ENCODE assay signal across 12 mouse cellular contexts in the genomic region with DNA sequence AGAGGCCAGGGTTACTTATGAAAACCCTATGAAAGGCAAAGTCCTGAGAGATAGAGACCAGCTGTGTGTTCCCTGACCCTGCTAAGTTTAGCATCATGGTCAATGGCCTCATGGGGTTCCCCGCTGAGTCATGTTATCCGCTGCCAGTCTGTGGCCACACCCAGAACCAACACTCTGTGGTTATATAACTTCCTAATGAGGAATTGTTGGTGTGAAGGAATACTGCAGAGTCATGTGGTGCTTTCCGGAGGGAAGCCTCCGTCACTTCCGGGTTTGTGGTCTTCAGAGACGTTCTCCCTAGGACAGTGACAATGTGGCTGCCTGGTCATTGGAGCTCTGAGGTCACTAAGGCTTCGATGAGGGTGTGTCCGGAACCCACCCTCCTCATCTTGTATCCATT. TPM values are rescaled to one million over a fixed set of nuclear protein-coding genes. Genes with fewer than 3 reads are reported as not detected.
A peak's percentile ranks its signal among the peaks of the same experiment; 100 is the strongest.
DNase-seq lines count a peak whose midpoint lies in the region; ATAC-seq lines count a peak whose summit lies in the region.
"Had no signal": no experiment of that assay in that cellular context is flagged by ENCODE, and none has a peak within 500 bp of the region (broad histone marks: within the 10 kb centered on the region; RNA-seq: fewer than 3 reads in every experiment).

No protein-coding gene starts in this region.

- H3K9me3 ChIP-seq in forebrain, embryonic 14.5 days (replicated peaks; ENCODE audit: control insufficient read depth, low read length) = no peaks in the 10 kb centered on the region

- H3K27me3 ChIP-seq in forebrain, embryonic 14.5 days (replicated peaks; ENCODE audit: control insufficient read depth, insufficient read depth, low read length) = peaks cover 2% of the 10 kb centered on the region; the same call in 1 of the 2 replicates

- H3K27ac ChIP-seq in forebrain, embryonic 14.5 days (ENCODE audit: low read depth, low read length) = no peak overlapping the region

- WGBS in forebrain, embryonic 14.5 days = 82% methylated on average over 8 of the region's 8 CpGs

- H3K9ac ChIP-seq in forebrain, embryonic 14.5 days (ENCODE audit: low read length) = no peak overlapping the region

- ATAC-seq in CD4-positive, CD25-positive, alpha-beta regulatory T cell, adult 4 months = peak; percentile 51
- ATAC-seq in hematopoietic stem cell, adult 5-6 weeks (replicated peaks in 1 of 2; ENCODE audit: insufficient read depth in 1 of 2, low FRiP score in 2 of 2, low TSS enrichment in 1 of 2, low read depth in 1 of 2, poor library complexity in 2 of 2, severe bottlenecking in 2 of 2) = peak; percentile 72 to 87
- ATAC-seq in megakaryocyte-erythroid progenitor cell, adult 5-6 weeks (replicated peaks; ENCODE audit: low FRiP score, low TSS enrichment, poor library complexity, severe bottlenecking) = 0 out of 2 replicates have a peak, but pooled peaks have one; percentile 33
- ATAC-seq in forebrain, embryonic 14.5 days = no peak

- no peak overlapping the region for H3K4me3 ChIP-seq in forebrain, embryonic 14.5 days (ENCODE audit: low read depth, low read length)

- H3K4me2 ChIP-seq in forebrain, embryonic 14.5 days (ENCODE audit: low read length) = no peak overlapping the region

- no peaks in the 10 kb centered on the region for H3K36me3 ChIP-seq in forebrain, embryonic 14.5 days (ENCODE audit: control insufficient read depth, insufficient read depth, low read length)

- H3K4me1 ChIP-seq in forebrain, embryonic 14.5 days (ENCODE audit: control insufficient read depth, insufficient read depth, low read length) = no peaks in the 10 kb centered on the region

- DNase-seq in gastrocnemius, adult 18-20 months (ENCODE audit: low spot score) = peak; percentile 47
- DNase-seq in gastrocnemius, postnatal 10 days = no peak
- no peak for DNase-seq in thymus, postnatal 0 days (ENCODE audit: low spot score)
- DNase-seq in forebrain, embryonic 14.5 days (ENCODE audit: low spot score) = no peak
- DNase-seq in thymus, postnatal 4 days = no peak

RNA-seq across cellular contexts. Expression of a gene that starts 25.8 kb away (rescaled TPM):
- total RNA-seq in gastrocnemius, adult 18-20 months (2021) = not detected
- under 1 TPM in 1 of 2 experiments, not detected in 1; 0.18 TPM for total RNA-seq in gastrocnemius, postnatal 10 days (2021)
- polyA plus RNA-seq in CD4-positive, CD25-positive, alpha-beta regulatory T cell, adult 4 months (2017; shearing (Covaris generic)) = not detected
- total RNA-seq in hematopoietic stem cell, adult 5-6 weeks (2017) = not detected in 2 replicates
- total RNA-seq in megakaryocyte-erythroid progenitor cell, adult 5-6 weeks (2014; fragmentation: Nextera tagmentation) = not detected in 2 replicates
- not detected in 2 replicates for total RNA-seq in megakaryocyte-erythroid progenitor cell, adult 5-6 weeks (2017)
- polyA plus RNA-seq in thymus, postnatal 0 days (2015; fragmentation: Nextera tagmentation; extraction: Ambion mirVana) = 0.07 and 0.15 TPM in 2 replicates
- polyA plus RNA-seq in forebrain, embryonic 14.5 days (2014; fragmentation: Nextera tagmentation; extraction: Ambion mirVana) = not detected in 2 replicates
- total RNA-seq: left cerebral cortex, postnatal 36 days had no signal
- polyA plus RNA-seq: small intestine, adult 2 months had no signal

RNA-seq across cellular contexts. Expression of a gene that starts 59.3 kb away (rescaled TPM):
- 10 to 100 TPM; 62.4 to 63.1 TPM for total RNA-seq in gastrocnemius, adult 18-20 months (2021)
- 10 to 100 TPM; 35.2 to 36.1 TPM for total RNA-seq in gastrocnemius, postnatal 10 days (2021)
- not detected for polyA plus RNA-seq in CD4-positive, CD25-positive, alpha-beta regulatory T cell, adult 4 months (2017; shearing (Covaris generic))
- total RNA-seq in hematopoietic stem cell, adult 5-6 weeks (2017) = not detected in 2 replicates
- not detected in 2 replicates for total RNA-seq in megakaryocyte-erythroid progenitor cell, adult 5-6 weeks (2014; fragmentation: Nextera tagmentation)
- total RNA-seq in megakaryocyte-erythroid progenitor cell, adult 5-6 weeks (2017) = not detected in 2 replicates
- not detected in 2 replicates for polyA plus RNA-seq in thymus, postnatal 0 days (2015; fragmentation: Nextera tagmentation; extraction: Ambion mirVana)
- polyA plus RNA-seq in forebrain, embryonic 14.5 days (2014; fragmentation: Nextera tagmentation; extraction: Ambion mirVana) = 0.09 TPM in 1 of 2 replicates, not detected in the other
- total RNA-seq: adrenal gland, postnatal 14 days; left cerebral cortex, postnatal 36 days had no signal
- polyA plus RNA-seq: intestine, embryonic 14.5 days; small intestine, adult 2 months had no signal

Comparison
In these comparisons a context has a peak if more than half of its experiments do, and no peak if none do; other contexts are left out.
1. RNA of a gene that starts 59.3 kb away (total RNA-seq): 62.4 to 63.1 TPM in gastrocnemius, adult 18-20 months and 35.2 to 36.1 TPM in gastrocnemius, postnatal 10 days; not detected in hematopoietic stem cell, adult 5-6 weeks and not detected in megakaryocyte-erythroid progenitor cell, adult 5-6 weeks; every median in the first group is over 10 times any median in the second.